13 mouse cellular contexts compared by ENCODE assay signal in genomic region chr19:28772840-28773570, GRCm38 (mm10).
A peak's percentile ranks its signal among the peaks of the same experiment; 100 is the strongest.
DNase-seq lines count a peak whose midpoint lies in the region; ATAC-seq and TF ChIP-seq lines count a peak whose summit lies in the region.
"Had no signal": no experiment of that assay in that cellular context is flagged by ENCODE, and none has a peak within 500 bp of the region (broad histone marks: within the 10 kb centered on the region; RNA-seq: fewer than 3 reads in every experiment).

No protein-coding gene starts in this region.

- TF ChIP-seq CTCF in forebrain, postnatal 0 days (IDR thresholded peaks at IDR 0.05; ENCODE audit: low read depth), result no peak

- no peaks in the 10 kb centered on the region for H3K27me3 ChIP-seq in forebrain, postnatal 0 days (ENCODE audit: insufficient read depth, low read length)
- H3K27me3 ChIP-seq in forebrain, embryonic 13.5 days, result no peaks in the 10 kb centered on the region
- no peaks in the 10 kb centered on the region for H3K27me3 ChIP-seq in midbrain, embryonic 10.5 days (ENCODE audit: low read depth, poor library complexity, severe bottlenecking)
- H3K27me3 ChIP-seq: forebrain, embryonic 12.5 days; limb, embryonic 15.5 days; neural tube, embryonic 15.5 days had no signal

- H3K9ac ChIP-seq in forebrain, postnatal 0 days, result no peak overlapping the region
- H3K9ac ChIP-seq in forebrain, embryonic 13.5 days, result no peak overlapping the region
- H3K9ac ChIP-seq: forebrain, embryonic 12.5 days; limb, embryonic 15.5 days; neural tube, embryonic 15.5 days had no signal

- no peaks in the 10 kb centered on the region for H3K9me3 ChIP-seq in forebrain, postnatal 0 days (ENCODE audit: low read length)
- no peaks in the 10 kb centered on the region for H3K9me3 ChIP-seq in forebrain, embryonic 13.5 days (replicated peaks)
- no peaks in the 10 kb centered on the region for H3K9me3 ChIP-seq in midbrain, embryonic 10.5 days (replicated peaks)
- H3K9me3 ChIP-seq: forebrain, embryonic 12.5 days; G1E; limb, embryonic 15.5 days; megakaryocyte, embryonic 14.5 days; neural tube, embryonic 15.5 days had no signal

- WGBS in forebrain, postnatal 0 days, result 57% methylated on average over 9 of the region's 9 CpGs
- 46% methylated on average over 9 of the region's 9 CpGs for WGBS in forebrain, embryonic 13.5 days
- 57% methylated on average over 9 of the region's 9 CpGs for WGBS in midbrain, embryonic 10.5 days

- DNase-seq in forebrain, postnatal 0 days, result no peak
- peak; percentile 34 for DNase-seq in 3T3-L1 (ENCODE audit: low read depth, low spot score)
- DNase-seq in Muller cell, postnatal 12 days (ENCODE audit: inconsistent ontology term), result peak; percentile 61
- peak; percentile 13 for DNase-seq in spleen, adult 12 weeks (ENCODE audit: low spot score)
- DNase-seq in ovary, postnatal 14 days (ENCODE audit: low spot score), result no peak
- DNase-seq in left cerebral cortex, adult 11 months (ENCODE audit: low spot score), result no peak
- DNase-seq in midbrain, embryonic 10.5 days (ENCODE audit: low spot score), result no peak

- peak; percentile 59; the same call in 1 of the 2 replicates for ATAC-seq in forebrain, postnatal 0 days
- no peak for ATAC-seq in forebrain, embryonic 13.5 days

- H3K27ac ChIP-seq in forebrain, postnatal 0 days (ENCODE audit: low read depth, low read length), result no peak overlapping the region
- no peak overlapping the region for H3K27ac ChIP-seq in forebrain, embryonic 13.5 days
- H3K27ac ChIP-seq in midbrain, embryonic 10.5 days (replicated peaks), result no peak overlapping the region
- H3K27ac ChIP-seq: forebrain, embryonic 12.5 days; limb, embryonic 15.5 days; neural tube, embryonic 15.5 days had no signal

- H3K4me3 ChIP-seq in forebrain, postnatal 0 days (ENCODE audit: low read depth, low read length), result no peak overlapping the region
- H3K4me3 ChIP-seq in forebrain, embryonic 13.5 days, result no peak overlapping the region
- no peak overlapping the region for H3K4me3 ChIP-seq in midbrain, embryonic 10.5 days
- H3K4me3 ChIP-seq: forebrain, embryonic 12.5 days; limb, embryonic 15.5 days; megakaryocyte, embryonic 14.5 days; neural tube, embryonic 15.5 days had no signal

- H3K4me1 ChIP-seq in forebrain, postnatal 0 days (ENCODE audit: insufficient read depth), result no peaks in the 10 kb centered on the region
- 0 out of 2 replicates have a peak, but pooled peaks cover 4% of the 10 kb centered on the region for H3K4me1 ChIP-seq in forebrain, embryonic 13.5 days
- peaks cover 19% of the 10 kb centered on the region for H3K4me1 ChIP-seq in midbrain, embryonic 10.5 days
- H3K4me1 ChIP-seq: forebrain, embryonic 12.5 days; limb, embryonic 15.5 days; neural tube, embryonic 15.5 days had no signal

- H3K36me3 ChIP-seq in forebrain, postnatal 0 days (ENCODE audit: insufficient read depth), result no peaks in the 10 kb centered on the region
- no peaks in the 10 kb centered on the region for H3K36me3 ChIP-seq in forebrain, embryonic 13.5 days (ENCODE audit: poor library complexity, severe bottlenecking)
- no peaks in the 10 kb centered on the region for H3K36me3 ChIP-seq in midbrain, embryonic 10.5 days
- H3K36me3 ChIP-seq: forebrain, embryonic 12.5 days; G1E; limb, embryonic 15.5 days; neural tube, embryonic 15.5 days had no signal

- no peak overlapping the region for H3K4me2 ChIP-seq in forebrain, postnatal 0 days (ENCODE audit: low read depth)
- H3K4me2 ChIP-seq in forebrain, embryonic 13.5 days, result no peak overlapping the region
- H3K4me2 ChIP-seq: forebrain, embryonic 12.5 days; limb, embryonic 15.5 days; neural tube, embryonic 15.5 days had no signal

Comparison
In these comparisons a context has a peak if more than half of its experiments do, and no peak if none do; other contexts are left out.
1. DNase-seq: peak in 3T3-L1 (single experiment), Muller cell, postnatal 12 days (single experiment) and spleen, adult 12 weeks (single experiment); none in forebrain, postnatal 0 days (single experiment), ovary, postnatal 14 days (single experiment), left cerebral cortex, adult 11 months (single experiment) and midbrain, embryonic 10.5 days (single experiment).